Mouse (Mus musculus) heart, postnatal 36 days (tissue): ENCODE measurements around the gene Ackr3. TPM values are rescaled to one million over a fixed set of nuclear protein-coding genes. Genes with fewer than 3 reads are reported as not detected.

Source experiments
- DNase-seq, 2 experiments: peaks; one replicate each; pipeline ENCODE4 v3.0.0; 2021 to 2022
- intact Hi-C: fragments of 180-260 bp; cut with DNase I; formaldehyde crosslinking; loops from one replicate; pipeline ENCODE4 v1.15.1; 2025
- total RNA-seq, 2 experiments: library from RNA; stranded (reverse); gene quantifications; 2 replicates each; pipeline ENCODE4 v1.2.3; 2021

Ackr3 gene
- total RNA-seq, 2 experiments from 2014 or later: 56.4 to 92.5 TPM

GRCm38 (mm10) chr1:90202207-90202978 lies 1.4 kb upstream of the Ackr3 start:
- DNase-seq: peak; percentile 86 to 87
- intact Hi-C loops: loop anchor here (2.0 to 5.0 kb wide), 2 partner anchors 42 to 160 kb away; no protein-coding TSS in a partner anchor

GRCm38 (mm10) chr1:90203341-90203740 lies 439 bp upstream of the Ackr3 start:
- no peak for DNase-seq
- intact Hi-C loops: loop anchor here (2.0 to 5.0 kb wide), 2 partner anchors 43 to 159 kb away; no protein-coding TSS in a partner anchor

GRCm38 (mm10) chr1:90204821-90205220 lies 1.0 kb downstream of the Ackr3 start:
- intact Hi-C loops: loop anchor here (1.0 to 5.0 kb wide), 5 partner anchors 40 to 383 kb away; no protein-coding TSS in a partner anchor
- no peak for DNase-seq

- DNase-seq: peak; percentile 49 to 65
- intact Hi-C loops: loop anchor here (1.0 to 5.0 kb wide), 4 partner anchors 40 to 383 kb away; no protein-coding TSS in a partner anchor
These were observed 1.4 kb downstream of the Ackr3 start for GRCm38 (mm10) chr1:90205223-90205622.

- DNase-seq: peak in 1 of 2 experiments; percentile 47
- intact Hi-C loops: loop anchor here (5.0 kb wide), 1 partner anchor 291 kb away; no protein-coding TSS in a partner anchor
These were observed 2.9 kb downstream of the Ackr3 start for GRCm38 (mm10) chr1:90206684-90207083.

GRCm38 (mm10) chr1:90207279-90207678 lies 3.5 kb downstream of the Ackr3 start:
- no peak for DNase-seq
- intact Hi-C loops: loop anchor here (5.0 kb wide), 1 partner anchor 290 kb away; no protein-coding TSS in a partner anchor

GRCm38 (mm10) chr1:90207739-90208502 lies 4.1 kb downstream of the Ackr3 start:
- intact Hi-C loops: loop anchor here (5.0 kb wide), 1 partner anchor 289 kb away; no protein-coding TSS in a partner anchor
- DNase-seq: peak in 1 of 2 experiments; percentile 51

GRCm38 (mm10) chr1:90208503-90208860 lies 4.7 kb downstream of the Ackr3 start:
- peak; percentile 29 to 65 for DNase-seq
- intact Hi-C loops: loop anchor here (5.0 kb wide), 1 partner anchor 289 kb away; no protein-coding TSS in a partner anchor

- no peak for DNase-seq
- intact Hi-C loops: loop anchor here (5.0 kb wide), 1 partner anchor 288 kb away; no protein-coding TSS in a partner anchor
These were observed 5.3 kb downstream of the Ackr3 start for GRCm38 (mm10) chr1:90209069-90209468.

GRCm38 (mm10) chr1:90209741-90210140 lies 6.0 kb downstream of the Ackr3 start:
- no peak for DNase-seq
- intact Hi-C loops: loop anchor here (5.0 kb wide), 1 partner anchor 288 kb away; no protein-coding TSS in a partner anchor

- no peak for DNase-seq
- intact Hi-C loops: no loop called here
These were observed 6.6 kb downstream of the Ackr3 start for GRCm38 (mm10) chr1:90210346-90210745.

GRCm38 (mm10) chr1:90210761-90211160 lies 7.0 kb downstream of the Ackr3 start:
- DNase-seq: no peak

GRCm38 (mm10) chr1:90212376-90212775 lies 8.6 kb downstream of the Ackr3 start:
- intact Hi-C loops: no loop called here

More at GRCm38 (mm10) chr1:90210761-90211160, 7.0 kb downstream of the Ackr3 start:
- intact Hi-C loops: no loop called here

GRCm38 (mm10) chr1:90212901-90213300 lies 9.1 kb downstream of the Ackr3 start:
- DNase-seq: no peak
- intact Hi-C loops: no loop called here

More at GRCm38 (mm10) chr1:90212376-90212775, 8.6 kb downstream of the Ackr3 start:
- no peak for DNase-seq

GRCm38 (mm10) chr1:90214021-90214420 lies 10.2 kb downstream of the Ackr3 start:
- intact Hi-C loops: no loop called here
- no peak for DNase-seq

GRCm38 (mm10) chr1:90214926-90215325 lies 11.1 kb downstream of the Ackr3 start:
- no peak for DNase-seq
- intact Hi-C loops: no loop called here

- intact Hi-C loops: no loop called here
- no peak for DNase-seq
These were observed 12.1 kb downstream of the Ackr3 start for GRCm38 (mm10) chr1:90215881-90216280.

GRCm38 (mm10) chr1:90216395-90216794 lies 12.6 kb downstream of the Ackr3 start:
- intact Hi-C loops: no loop called here

GRCm38 (mm10) chr1:90220280-90220679 lies 16.5 kb downstream of the Ackr3 start:
- no peak for DNase-seq
- intact Hi-C loops: no loop called here

More at GRCm38 (mm10) chr1:90216395-90216794, 12.6 kb downstream of the Ackr3 start:
- DNase-seq: no peak

- intact Hi-C loops: no loop called here
- DNase-seq: no peak
These were observed 17.1 kb downstream of the Ackr3 start for GRCm38 (mm10) chr1:90220844-90221243.
